Mouse (Mus musculus) R1 (cell line): ENCODE results near the gene Clic4.
A peak's percentile ranks its signal among the peaks of the same experiment; 100 is the strongest.

Source experiments
- DNase-seq: peaks from one replicate; pipeline ENCODE4 v3.0.0-alpha.2; 2018; ENCODE audit warnings: low read depth, low spot score

Clic4 gene

DNA sequence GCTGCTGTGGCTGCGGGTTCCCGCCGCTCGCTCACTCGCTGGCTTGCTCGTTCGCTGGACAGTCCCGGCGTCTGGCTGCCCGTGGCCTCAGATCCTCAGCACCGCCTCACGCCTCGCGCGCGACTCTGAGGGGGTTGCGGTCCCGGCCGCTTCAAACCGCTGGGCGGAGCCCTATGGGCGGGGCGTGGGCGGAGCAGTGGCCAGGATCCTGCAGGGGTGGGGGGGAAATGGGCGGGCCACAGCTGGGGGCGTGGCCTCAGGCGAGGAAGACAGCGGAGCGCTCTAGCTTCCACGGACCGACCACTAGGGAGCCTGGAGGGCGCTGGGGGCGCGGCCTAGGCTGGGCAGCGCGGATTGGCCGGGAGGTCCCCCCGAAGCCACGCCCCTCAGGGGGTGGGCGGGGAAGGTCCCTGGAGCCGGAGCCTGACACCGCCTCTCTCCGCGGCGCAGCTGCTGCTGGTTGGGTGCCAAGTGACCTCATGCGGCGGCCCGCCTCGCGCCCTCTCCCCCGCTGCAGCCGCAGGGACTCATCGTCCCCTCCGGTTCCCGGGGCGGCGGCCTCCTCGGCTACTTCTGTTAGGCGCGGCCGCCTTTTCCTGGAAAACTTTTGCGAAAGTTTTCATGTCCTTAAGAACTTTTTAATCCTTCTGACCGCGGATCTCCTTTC lies at the start of gene Clic4:
TSS of gene Clic4 (minus strand) at position 175 of the 667 bp plus-strand sequence.
- peak; percentile 98 for DNase-seq

DNA sequence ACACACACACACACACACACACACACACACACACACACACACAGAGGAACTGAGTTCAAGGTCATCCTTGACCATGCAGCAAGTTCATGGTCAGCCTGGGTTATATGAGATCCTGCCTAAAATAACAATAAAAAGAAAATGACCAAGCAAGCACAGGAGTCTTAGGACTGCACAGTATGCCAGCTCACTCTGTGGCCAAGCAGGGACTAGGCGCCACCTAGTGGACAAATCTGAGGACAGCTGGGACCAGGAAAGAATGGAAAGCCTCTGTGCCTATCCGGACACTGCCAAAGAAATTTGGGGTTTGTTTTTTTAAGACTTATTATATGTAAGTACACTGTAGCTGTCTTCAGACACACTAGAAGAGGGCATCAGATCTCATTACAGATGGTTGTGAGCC lies 45.4 kb upstream of the Clic4 start:
- peak; percentile 75 for DNase-seq

DNA sequence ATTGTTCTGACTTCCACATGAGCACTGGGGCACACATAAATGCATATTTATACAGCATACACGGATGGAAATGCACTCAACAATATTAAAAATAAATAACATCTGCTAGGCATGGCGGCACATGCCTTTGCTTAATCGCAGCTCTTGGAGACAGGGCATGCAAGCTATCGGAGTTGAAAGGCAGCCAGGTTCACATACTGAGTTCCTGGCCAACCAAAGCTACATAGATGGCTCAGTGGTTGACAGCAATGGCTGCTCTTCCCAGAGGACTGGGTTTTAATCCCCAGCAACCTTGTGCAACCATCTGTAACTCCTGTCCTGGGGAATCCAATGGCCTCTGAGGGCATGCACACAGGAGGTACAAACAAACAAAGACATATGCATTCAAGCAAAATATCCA lies 44.9 kb upstream of the Clic4 start:
- no peak for DNase-seq

DNA sequence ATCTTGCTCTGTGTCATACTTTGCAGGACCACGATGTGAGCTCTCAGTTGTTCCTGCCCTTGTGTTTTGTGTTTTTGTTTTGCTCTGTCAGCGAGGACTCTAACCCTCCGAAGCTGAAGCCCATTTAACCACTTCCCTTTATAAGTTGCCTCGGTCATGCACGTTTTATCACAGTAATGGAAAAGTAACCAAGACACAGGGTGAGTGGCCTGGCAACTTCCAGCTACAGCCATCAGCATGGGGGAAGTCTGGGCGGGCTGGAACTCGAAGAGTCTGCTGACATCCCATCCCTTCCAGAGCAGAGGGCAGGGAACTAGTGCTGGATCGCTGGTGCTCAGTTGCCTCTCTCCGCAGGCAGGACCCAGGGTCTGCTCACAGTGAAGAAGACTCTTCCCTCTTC lies 42.7 kb upstream of the Clic4 start:
- DNase-seq, result no peak

DNA sequence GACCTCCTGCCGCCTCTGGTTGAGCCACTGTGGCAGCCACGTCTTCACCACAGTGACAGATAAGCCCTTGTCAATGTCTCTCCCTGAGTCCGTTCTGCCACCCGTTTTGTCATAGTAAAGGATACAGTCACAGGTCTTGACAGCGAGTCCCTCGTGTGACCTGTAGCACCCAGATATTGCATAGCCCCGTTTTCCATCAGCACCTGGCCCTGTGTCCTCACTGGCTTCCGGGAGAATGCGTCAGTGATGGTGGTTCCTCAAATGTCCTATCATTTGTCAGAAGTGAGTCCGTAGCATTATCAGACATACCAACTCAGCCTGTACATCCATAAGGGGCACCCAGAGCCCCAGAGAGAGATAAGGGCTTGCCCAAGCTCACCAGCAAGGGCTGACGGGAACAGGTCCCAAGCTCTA lies 41.8 kb upstream of the Clic4 start:
- DNase-seq, result no peak

DNA sequence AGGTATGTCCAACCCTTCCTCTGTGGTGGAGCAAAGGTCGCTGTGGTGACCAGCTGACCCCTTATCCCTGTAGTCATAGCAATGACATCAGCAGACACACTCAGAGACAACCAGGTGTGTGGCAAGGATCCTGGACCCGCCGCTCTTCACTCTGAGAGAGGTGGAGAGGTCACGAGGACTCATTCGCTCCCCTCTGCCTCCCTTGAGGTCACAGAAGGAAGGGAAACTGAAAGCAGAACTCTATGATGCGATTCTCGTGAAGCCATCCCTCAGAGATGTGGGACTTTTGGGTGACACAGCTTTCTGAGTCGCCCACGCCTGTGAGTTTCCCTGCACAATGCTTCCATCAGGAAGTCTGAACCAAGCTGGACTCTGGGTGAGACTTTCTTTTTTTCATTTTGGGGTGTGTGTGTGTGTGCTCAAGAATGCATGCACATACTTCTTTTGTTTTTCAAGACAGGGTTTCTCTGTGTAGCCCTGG lies 41.2 kb upstream of the Clic4 start:
- peak; percentile 54 for DNase-seq

DNA sequence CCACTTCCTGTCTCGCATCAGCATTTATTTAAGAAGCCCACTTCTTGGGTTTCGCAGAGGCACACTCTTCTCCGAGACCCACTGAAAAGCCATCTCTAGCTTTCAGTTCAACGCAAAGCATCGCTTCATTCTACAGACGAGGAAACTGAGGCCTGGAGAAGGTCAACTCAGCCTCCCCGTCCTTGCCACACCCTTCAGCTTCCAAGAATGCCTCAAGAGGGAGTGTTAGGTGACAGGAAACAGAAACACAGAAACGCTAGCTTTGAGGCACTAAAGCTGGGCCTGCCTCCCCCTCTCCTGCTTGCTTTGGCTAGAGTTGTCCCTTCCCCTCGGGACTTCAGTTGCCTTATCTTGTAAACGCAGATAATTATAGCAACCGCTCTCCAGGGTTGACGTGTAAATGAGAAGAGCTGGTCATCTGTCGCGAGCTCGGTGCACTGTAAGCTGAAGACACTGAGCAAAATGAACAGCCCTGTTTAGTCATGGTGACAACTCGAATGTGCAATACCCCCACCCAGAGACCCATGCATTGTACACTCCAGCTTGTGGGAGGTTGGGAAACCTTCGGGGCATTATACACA lies 40.6 kb upstream of the Clic4 start:
- DNase-seq, result peak; percentile 80

DNA sequence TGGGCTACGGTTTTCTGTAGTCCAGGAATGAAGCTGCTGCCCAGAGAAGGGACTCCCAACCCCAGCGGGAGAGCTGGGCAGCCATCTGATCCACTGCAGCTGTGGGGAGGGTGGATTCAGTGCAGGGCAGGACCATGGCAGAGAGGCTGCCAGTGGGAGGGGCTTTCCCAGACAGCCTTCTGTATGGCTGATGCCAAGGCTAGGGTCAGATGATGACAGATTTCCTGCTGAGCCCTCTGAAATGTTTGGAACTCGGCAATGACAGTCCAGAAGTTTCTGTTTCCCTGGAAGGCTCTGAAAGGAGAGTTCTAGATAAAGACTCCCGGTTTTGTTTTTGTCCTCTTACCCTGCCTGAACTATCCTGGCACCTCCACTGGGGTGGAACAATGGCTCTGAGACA lies 40.1 kb upstream of the Clic4 start:
- DNase-seq, result peak; percentile 89

DNA sequence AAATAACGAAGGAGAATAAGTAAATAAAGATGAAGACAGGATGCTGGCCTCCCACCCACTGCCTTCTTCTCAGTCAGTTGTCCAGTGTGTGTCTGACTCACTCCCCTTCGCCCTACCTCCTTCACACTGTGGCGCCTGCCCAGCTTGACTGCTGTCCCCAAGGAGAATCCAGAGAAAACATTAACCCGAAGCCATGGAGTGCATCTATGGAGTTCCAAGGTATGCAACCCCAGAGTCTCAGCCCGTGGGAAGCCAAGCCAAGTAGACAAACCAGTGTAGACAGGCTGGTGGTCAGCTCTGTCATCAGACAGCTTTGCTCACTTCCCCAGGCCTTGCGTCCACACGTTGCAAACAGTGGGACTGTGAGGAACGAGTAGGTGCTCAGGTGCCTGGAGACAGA lies 37.8 kb upstream of the Clic4 start:
- no peak for DNase-seq

DNA sequence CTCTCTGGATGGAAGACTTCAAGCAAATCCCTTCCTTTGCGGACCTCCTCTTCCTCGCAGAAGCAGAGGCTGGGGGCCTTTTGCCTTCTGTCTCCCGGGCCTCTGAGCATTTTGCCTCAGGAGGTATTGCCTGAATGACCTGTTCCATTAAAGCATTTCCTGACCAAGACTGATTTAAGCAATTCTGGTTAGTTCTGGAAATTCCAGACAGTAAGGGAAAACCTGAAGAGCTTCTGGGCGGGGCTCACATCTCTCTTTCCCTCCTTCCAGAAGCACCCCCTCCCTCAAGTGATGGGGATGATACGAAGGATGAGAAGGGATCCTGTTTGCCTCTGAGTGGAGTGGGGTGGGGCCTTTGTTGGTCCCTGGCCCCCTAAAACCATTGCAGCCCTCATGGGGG lies 37.1 kb upstream of the Clic4 start:
- peak; percentile 79 for DNase-seq

DNA sequence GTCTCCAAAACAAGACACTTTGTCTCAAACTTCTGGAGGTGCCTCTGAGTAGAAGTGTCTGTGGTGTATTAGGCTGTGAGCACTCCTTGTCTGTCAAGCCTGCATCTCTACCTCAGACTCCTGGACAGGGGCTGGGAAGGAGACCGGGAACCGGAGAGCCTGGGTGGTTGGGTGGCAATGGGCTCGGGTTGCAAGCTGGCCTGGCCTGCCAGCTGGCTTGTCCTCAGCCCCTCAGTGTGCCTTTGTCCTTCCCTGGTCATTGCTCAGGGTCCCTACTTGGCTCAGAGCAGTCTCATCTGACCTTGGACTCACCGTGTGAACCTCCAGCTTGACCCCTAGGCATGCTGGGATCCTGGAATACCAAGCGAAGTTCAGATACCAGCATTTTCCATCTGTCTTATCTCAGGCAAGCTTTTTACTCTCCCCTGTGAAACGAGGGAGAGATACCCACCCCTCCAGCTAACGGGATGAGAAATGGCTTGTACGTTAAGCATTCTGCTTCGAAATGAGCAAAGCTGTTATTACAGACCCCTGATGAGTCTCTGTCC lies 36.6 kb upstream of the Clic4 start:
- peak; percentile 48 for DNase-seq

DNA sequence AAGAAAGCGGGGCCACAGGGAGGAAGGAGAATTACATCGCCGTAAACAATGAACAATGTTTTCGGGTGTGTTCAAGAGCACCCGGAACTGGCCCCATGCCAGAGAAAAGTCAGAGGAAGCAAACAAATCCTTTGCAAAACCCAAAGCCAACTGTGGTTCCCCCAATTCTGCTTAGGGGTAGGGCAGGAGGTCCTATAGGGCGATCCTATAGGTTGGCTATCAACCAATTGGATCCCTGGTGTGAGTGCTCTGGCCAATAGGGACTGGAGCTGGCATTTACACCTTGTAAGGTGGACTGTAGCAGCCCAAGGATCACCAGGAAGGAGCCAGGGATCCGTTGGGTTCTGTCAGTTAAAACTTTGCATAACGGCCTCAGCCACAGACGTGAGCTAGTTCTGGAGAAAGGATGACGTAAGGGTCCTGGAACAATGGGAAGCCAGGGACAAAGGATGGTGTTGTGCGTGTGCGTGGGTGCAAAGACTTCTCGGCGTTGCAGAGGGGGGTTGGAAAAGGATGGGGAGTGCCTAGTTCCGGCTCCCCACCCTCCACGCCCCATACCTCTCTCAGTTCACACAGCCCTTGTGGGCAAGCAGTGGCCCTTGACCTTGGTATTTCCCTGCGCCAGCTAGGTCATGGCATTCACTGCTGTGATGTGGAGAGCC lies 34.5 kb upstream of the Clic4 start:
- DNase-seq, result peak; percentile 99

DNA sequence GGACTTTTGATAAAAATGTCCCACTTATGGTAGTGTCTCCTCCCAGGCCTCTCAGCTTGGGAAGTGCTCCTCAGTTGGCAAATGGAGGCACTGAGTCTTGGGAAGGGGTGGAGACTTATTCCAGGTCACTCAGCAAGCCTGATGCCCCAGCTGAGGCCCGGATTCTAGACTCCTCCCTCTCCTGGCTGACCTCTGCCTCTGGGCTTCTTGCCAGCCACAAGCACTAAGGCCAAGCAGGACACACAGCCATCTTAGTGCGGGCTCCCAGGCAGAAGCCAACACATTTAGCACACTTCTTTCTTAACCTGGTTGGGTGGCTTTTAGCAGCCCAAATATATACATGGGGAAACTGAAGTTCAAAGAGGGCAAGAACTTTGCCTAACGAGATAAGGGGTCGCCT lies 33.9 kb upstream of the Clic4 start:
- no peak for DNase-seq

DNA sequence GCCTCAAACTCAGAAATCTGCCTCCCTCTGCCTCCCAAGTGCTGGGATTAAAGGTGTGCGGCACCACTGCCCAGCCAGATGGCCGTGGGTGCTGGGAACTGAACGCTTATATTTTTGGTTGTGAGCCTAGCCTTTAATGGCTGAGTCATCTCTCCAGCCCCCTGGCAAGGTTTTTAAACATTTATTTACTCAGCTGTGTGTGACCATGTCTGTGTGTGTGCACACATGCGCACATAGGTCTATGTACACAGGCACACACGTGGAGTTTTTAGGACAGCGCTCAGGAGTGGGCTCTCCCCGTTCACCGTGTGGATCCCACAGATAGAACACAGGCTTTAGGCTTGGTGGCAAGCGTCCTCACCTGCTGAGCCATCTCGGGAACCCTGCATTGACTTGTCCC lies 29.6 kb upstream of the Clic4 start:
- peak; percentile 57 for DNase-seq

DNA sequence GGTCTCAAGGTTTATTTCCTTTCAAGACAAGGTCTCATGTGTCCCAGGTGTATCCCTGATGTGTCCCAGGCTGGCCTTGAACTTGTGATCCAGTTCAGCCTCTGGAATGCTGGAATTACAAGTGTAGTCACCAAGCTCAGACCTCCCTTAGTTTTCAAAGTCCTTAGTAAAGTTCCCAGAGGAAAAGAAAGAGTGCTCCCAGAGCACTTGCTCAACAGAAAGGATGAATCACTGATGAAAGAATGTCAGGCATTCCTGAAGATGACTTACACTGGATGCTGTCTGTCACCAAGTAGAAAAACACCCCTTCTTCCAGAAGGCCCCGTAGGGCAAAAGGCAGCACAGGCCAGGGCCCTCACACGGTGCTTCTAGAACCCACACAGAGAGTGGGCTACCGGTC lies 28.6 kb upstream of the Clic4 start:
- DNase-seq, result peak; percentile 77

DNA sequence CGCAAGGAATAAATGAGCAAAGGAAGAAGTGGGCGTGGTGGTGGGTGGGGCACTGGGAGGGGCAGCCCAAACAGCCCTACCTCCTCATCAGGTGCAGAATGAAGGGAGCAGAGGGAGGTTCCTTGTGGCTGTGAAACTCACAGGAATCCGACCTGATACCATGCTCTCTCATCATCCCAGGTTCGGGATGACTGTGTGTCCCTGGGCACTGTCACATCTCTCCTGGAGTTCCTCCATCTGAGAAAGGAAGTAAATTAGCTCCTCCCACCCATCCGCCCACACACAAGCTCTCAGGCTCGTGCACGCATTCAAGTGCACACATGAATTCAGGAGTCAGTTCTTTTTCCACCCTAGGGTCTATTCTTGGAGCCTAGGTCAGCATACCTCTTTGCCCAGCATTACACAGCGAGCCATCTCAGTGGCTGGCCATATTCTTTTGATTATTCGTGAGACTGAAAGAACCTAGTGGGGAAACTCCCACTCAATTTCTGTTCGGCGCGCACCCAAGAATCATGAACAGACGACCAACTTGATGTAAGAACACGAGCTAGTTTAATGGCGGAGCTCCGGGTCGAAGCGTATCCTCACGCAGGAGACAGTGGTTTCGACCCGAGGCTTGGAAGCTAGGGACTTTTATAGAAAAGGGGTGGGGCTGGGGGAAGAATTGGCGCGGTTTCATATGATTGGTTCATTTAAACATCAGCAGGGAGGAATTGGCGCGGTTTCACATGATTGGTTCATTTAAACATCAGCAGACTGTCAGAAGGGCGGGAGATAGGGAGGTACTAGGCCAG lies 27.8 kb upstream of the Clic4 start:
- peak; percentile 93 for DNase-seq

DNA sequence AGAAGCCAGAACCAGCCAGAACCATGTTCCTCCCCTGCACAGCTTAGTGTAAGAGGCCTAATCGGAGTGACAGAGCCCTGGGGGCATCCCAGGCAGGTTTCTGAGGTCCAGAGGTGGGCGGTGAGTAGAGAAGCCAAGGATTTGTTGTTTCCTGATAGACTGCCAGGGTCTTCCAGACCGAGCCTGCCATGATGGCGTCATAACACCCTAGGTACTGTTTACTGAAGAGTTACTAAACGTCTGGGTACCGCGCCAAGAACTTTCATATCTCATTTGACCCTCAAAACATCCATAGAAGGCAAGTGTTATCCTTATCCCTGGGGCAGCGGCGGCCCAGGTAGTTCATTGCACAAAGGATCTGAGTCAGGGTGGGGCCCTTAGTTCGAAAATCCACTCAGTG lies 26.1 kb upstream of the Clic4 start:
- DNase-seq, result no peak

DNA sequence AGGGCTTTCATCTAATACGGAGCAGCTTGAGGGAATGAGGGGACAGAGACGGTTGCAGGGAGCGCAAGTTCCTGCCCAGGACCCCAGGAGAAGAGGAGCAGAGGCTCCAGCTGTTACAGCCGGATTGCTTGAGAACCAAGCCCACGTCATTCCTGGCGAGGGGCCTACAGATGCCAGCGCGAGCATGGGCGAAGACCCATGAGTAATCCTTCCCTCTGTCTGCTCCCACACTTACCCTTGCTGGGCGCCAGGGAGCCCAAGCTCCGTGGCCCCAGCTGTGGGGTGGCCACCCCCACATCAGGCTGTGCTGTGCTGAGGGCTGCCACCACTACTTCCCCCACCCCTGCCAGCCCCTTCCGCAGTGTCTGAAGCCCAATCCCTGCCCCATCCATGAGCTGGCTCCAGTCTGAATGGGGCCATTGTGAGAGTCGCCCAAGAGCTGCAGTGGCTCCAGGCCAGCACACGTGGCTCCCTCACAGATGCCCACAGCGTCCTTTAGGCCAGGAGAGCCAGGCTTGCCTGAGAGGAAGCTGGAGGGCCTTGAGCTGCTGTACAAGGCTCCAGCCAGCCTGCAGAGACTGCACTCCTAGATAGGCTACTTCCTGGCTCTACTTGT lies 25.4 kb upstream of the Clic4 start:
- DNase-seq, result peak; percentile 38

DNA sequence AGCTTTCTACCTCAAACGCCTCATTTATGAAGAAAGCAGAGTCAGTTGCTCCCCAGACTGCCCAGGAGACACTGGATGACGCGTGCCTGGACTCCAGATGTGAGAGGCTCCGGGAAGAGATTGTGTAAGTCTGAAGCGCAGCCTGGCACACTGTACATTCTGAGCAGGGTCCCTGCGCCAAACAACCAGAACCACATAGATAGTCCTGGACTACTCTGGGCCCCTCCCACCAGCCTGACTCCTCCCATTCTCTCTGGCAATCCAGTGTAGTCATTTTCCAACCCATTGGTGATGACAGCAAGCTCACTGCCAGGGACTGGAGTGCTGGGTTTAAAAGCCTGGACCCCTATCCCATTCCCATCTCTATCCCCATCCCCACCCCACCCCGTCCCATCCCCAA lies 24.5 kb upstream of the Clic4 start:
- DNase-seq, result peak; percentile 72

DNA sequence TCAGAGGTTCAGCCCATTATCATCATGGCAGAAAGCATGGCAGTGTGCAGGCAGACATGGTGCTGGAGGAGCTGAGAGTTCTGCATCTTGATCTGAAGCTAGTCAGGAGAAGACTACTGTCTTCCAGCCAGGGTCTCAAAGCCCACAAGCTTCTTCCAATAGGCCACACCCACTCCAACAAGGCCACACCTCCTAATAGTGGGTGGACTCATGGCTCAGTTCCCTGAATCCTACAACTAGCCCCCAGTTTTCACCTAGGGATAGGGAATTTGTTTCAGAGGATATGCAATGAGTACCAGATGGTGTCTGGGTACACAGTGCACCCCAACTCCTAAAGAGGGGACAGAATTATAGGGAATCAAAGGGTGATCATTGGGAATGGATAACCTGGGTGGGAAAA lies 24.0 kb upstream of the Clic4 start:
- peak; percentile 60 for DNase-seq

DNA sequence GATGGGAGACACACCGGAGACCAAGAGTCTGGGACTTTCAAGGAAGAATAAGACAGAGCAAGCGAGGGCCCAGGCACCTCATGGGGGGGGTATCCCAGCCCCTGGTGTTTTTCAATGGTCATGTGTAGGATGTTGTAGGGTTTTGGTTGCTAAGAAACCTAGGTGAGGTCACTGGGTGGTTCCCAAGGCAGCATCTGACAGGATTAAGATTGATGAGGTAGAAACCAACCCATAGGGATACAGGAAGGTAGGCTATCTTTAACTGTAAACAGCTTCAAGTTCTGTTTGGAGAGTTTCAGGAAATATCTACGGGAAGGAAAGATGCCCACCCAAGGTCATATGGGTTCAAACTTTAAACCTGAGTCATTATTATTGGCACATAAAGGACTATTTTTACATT lies 21.2 kb upstream of the Clic4 start:
- peak; percentile 45 for DNase-seq
